20 mouse cellular contexts compared by ENCODE assay signal in genomic region chr17:63978794-63979571, GRCm38 (mm10).
DNase-seq lines count a peak whose midpoint lies in the region; ATAC-seq and TF ChIP-seq lines count a peak whose summit lies in the region.
"Had no signal": no experiment of that assay in that cellular context is flagged by ENCODE, and none has a peak within 500 bp of the region (broad histone marks: within the 10 kb centered on the region; RNA-seq: fewer than 3 reads in every experiment).

No protein-coding gene starts in this region.

- no peak overlapping the region for H3K4me3 ChIP-seq in liver, embryonic 14.5 days (ENCODE audit: insufficient read depth in 1 of 2, low read depth in 2 of 2, low read length in 2 of 2)
- H3K4me3 ChIP-seq: embryonic facial prominence, embryonic 12.5 days; forebrain, embryonic 12.5 days; heart, embryonic 13.5 days; hindbrain, embryonic 12.5 days had no signal

- no peak overlapping the region for H3K9ac ChIP-seq in liver, embryonic 14.5 days (replicated peaks)
- H3K9ac ChIP-seq: embryonic facial prominence, embryonic 12.5 days; forebrain, embryonic 12.5 days; heart, embryonic 13.5 days; hindbrain, embryonic 12.5 days had no signal

- peak; percentile 50 for DNase-seq in c-Kit-positive CD71-positive TER-119-negative erythroid progenitor cells, embryonic 14.5 days (ENCODE audit: low read depth)
- peak; percentile 75 for DNase-seq in liver
- DNase-seq in liver, embryonic 14.5 days (ENCODE audit: low read depth in 3 of 3, low spot score in 3 of 3): peak; percentile 31 to 51 (median 49)
- DNase-seq in ovary, postnatal 14 days (ENCODE audit: low spot score): no peak
- no peak for DNase-seq in gastrocnemius, postnatal 14 days
- DNase-seq in kidney, postnatal 25 days: no peak
- DNase-seq in lung, postnatal 14 days: no peak
- DNase-seq: adrenal gland, adult 8-10 months; cerebellum, adult 2 months; cerebellum, postnatal 10 days; gastrocnemius, postnatal 25 days; heart, postnatal 4 days had no signal

- H3K4me2 ChIP-seq in liver, embryonic 14.5 days (ENCODE audit: low read depth): peak overlapping the region; percentile 38
- H3K4me2 ChIP-seq: embryonic facial prominence, embryonic 12.5 days; forebrain, embryonic 12.5 days; heart, embryonic 13.5 days; hindbrain, embryonic 12.5 days had no signal

- intact Hi-C loops in gastrocnemius, postnatal 14 days (cut with DNase I; ENCODE audit: low total_unique reads): no loop called here

- H3K27me3 ChIP-seq in liver, embryonic 14.5 days (ENCODE audit: control insufficient read depth, insufficient read depth, low read length): no peaks in the 10 kb centered on the region
- H3K27me3 ChIP-seq: CH12.LX; embryonic facial prominence, embryonic 12.5 days; forebrain, embryonic 12.5 days; heart, embryonic 13.5 days; hindbrain, embryonic 12.5 days had no signal

- peak overlapping the region; percentile 52 for H3K27ac ChIP-seq in liver, embryonic 14.5 days
- H3K27ac ChIP-seq: embryonic facial prominence, embryonic 12.5 days; forebrain, embryonic 12.5 days; heart, embryonic 13.5 days; hindbrain, embryonic 12.5 days had no signal

- peaks cover 29 to 34% of the 10 kb centered on the region in 2 experiments for H3K4me1 ChIP-seq in liver, embryonic 14.5 days (replicated peaks; ENCODE audit: control insufficient read depth in 2 of 2, insufficient read depth in 2 of 2, low read length in 1 of 2)
- H3K4me1 ChIP-seq: embryonic facial prominence, embryonic 12.5 days; forebrain, embryonic 12.5 days; heart, embryonic 13.5 days; hindbrain, embryonic 12.5 days had no signal

- WGBS in liver, embryonic 14.5 days (ENCODE audit: insufficient replicate concordance): 10% methylated on average over 4 of the region's 4 CpGs

- TF ChIP-seq CTCF in liver, embryonic 14.5 days (IDR thresholded peaks at IDR 0.05; ENCODE audit: low read depth): no peak

- H3K9me3 ChIP-seq in liver, embryonic 14.5 days (ENCODE audit: control insufficient read depth, low read length): no peaks in the 10 kb centered on the region
- H3K9me3 ChIP-seq: embryonic facial prominence, embryonic 12.5 days; forebrain, embryonic 12.5 days; heart, embryonic 13.5 days; hindbrain, embryonic 12.5 days had no signal

- ATAC-seq in liver, embryonic 14.5 days (ENCODE audit: insufficient read depth): peak; percentile 82
- peak; percentile 75 for ATAC-seq in megakaryocyte progenitor cell, adult 5-6 weeks (replicated peaks; ENCODE audit: poor library complexity)
- ATAC-seq: forebrain, embryonic 16.5 days; hindbrain, embryonic 16.5 days had no signal

- peak; percentile 71 for TF ChIP-seq EP300 in liver, embryonic 14.5 days (IDR thresholded peaks at IDR 0.05; ENCODE audit: low read depth)

- H3K36me3 ChIP-seq in liver, embryonic 14.5 days (replicated peaks; ENCODE audit: control insufficient read depth, insufficient read depth, low read depth): no peaks in the 10 kb centered on the region
- H3K36me3 ChIP-seq: embryonic facial prominence, embryonic 12.5 days; forebrain, embryonic 12.5 days; hindbrain, embryonic 12.5 days had no signal

Comparison
In these comparisons a context has a peak if more than half of its experiments do, and no peak if none do; other contexts are left out.
1. DNase-seq: peak in c-Kit-positive CD71-positive TER-119-negative erythroid progenitor cells, embryonic 14.5 days (single experiment), liver (single experiment) and liver, embryonic 14.5 days (3 of 3); none in ovary, postnatal 14 days (single experiment), gastrocnemius, postnatal 14 days (single experiment), kidney, postnatal 25 days (0 of 2) and lung, postnatal 14 days (single experiment).